Mouse (Mus musculus): Measurements from ENCODE around the gene Hoxa6.

DNA sequence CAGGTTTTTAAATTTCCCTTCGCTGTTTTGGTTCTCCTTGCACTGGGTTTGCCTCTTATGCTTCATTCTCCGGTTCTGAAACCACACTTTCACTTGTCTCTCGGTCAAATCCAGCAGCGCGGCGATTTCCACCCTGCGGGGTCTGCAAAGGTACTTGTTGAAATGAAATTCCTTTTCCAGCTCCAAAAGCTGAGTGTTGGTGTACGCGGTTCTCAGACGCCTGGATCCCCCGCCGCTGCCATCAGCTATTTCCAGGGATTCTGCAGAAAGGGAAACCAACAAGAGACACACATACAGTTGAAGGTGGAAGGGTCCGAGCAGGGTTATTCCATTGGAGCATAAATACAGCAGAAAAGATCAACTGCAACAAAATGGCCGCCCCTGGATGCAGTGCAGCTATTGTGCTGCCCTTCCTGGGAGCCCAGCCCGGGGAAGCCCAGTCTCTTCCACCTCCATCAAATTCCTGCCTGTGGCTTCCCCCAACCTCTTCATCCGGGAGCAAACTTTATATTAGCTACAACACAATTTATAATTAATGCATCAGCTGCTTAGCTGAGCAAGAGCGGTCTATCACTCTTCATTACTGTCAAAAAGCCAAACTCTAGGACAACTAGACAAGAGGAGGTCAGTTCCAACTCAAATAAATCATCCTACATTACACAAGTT lies 45.0 kb downstream of the Hoxa6 start:
- TF ChIP-seq CTCF (IDR thresholded peaks at IDR 0.05) = no peak
- TF ChIP-seq EP300 (IDR thresholded peaks at IDR 0.05) = 0 out of 2 replicates have a peak, but pooled peaks have one; percentile 38
